Mouse (Mus musculus): ENCODE data around the gene Thada.

The Thada gene

GRCm38 (mm10) chr17:84465753-84466608 lies at the start of gene Thada:
Thada (minus strand) TSS chr17:84466205.
- peak; percentile 98 for DNase-seq (ENCODE audit: low spot score)

DNA sequence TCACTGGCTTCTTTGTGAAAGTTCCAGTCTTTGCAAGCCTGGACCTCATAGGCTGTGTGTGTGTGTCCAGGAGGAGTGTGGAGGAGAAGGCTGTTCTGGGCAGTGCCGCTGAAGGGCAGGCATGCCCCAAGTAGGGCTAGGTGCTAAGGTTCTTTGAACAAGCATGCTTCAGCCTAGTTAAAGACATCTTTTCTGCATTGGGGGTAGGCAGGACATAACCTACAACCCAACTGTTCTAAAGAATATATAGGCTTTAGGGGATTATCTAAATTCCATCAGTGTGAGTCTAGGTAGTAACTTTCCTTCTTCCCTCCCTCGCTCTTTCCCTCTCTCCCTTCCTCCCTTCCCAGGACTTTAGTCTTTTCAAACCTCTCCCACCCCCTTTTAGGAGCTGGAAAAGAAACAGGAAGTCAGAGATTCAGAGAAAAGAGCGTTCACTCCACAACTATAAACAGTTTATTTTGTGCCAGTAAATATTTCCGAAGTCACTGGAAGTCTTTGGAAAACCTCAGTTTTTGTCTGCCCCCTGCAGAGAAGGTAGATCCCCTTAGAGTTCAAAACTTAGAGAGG lies 46.6 kb upstream of the Thada start:
- DNase-seq (ENCODE audit: low spot score) = no peak

- peak; percentile 82 for DNase-seq (ENCODE audit: low spot score)
These were observed 45.9 kb upstream of the Thada start, which contains the start of gene Plekhh2 for GRCm38 (mm10) chr17:84511682-84512515. Plekhh2 (plus strand) TSS chr17:84511895.

- no peak for DNase-seq (ENCODE audit: low spot score)
These were observed 45.1 kb upstream of the Thada start for GRCm38 (mm10) chr17:84510961-84511639.

GRCm38 (mm10) chr17:84510355-84510754 lies 44.4 kb upstream of the Thada start:
- no peak for DNase-seq (ENCODE audit: low spot score)

DNA sequence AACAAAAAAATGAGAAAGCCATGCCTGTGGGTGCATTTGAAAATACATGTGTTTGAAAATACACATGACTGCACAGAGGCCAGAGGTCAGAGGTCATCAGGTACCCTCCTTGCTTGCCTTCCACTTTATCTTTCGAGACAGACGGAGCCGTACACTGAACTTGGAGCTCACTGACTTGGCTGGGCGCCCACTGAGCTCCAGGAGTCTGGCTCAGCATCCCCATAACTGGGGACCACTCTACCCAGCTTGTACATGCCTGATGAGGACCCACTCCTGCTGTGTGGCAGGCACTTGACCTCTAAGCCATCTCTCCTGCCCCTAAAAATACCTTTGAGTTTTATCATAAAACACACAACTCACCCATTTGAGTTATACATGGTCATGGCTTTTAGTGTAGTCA lies 43.2 kb upstream of the Thada start:
- no peak for DNase-seq (ENCODE audit: low spot score)

GRCm38 (mm10) chr17:84508736-84509135 lies 42.7 kb upstream of the Thada start:
- DNase-seq (ENCODE audit: low spot score) = no peak

- no peak for DNase-seq (ENCODE audit: low spot score)
These were observed 39.9 kb upstream of the Thada start for GRCm38 (mm10) chr17:84505922-84506321.

DNA sequence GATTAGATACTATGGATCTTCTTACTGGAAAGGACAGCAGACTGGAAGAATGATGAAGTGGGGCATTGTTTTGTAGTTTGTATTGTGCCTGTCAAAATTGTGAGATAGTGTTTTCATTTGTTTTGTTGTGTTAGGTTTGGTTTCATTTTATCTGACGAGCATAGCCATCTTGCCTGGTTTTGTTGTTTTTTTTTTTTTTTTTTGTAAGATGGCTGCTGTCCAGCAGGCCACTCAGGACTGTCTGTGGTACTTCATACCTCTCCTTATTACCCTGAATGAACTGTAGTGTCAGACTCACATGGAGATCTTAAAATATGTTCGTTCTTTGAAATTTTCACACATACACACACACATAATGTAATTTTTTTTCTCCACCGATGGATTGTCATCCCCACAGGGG lies 36.3 kb upstream of the Thada start:
- no peak for DNase-seq (ENCODE audit: low spot score)

- no peak for DNase-seq (ENCODE audit: low spot score)
These were observed 32.6 kb upstream of the Thada start for GRCm38 (mm10) chr17:84498639-84499038.

GRCm38 (mm10) chr17:84497972-84498604 lies 32.1 kb upstream of the Thada start:
- DNase-seq (ENCODE audit: low spot score) = no peak

DNA sequence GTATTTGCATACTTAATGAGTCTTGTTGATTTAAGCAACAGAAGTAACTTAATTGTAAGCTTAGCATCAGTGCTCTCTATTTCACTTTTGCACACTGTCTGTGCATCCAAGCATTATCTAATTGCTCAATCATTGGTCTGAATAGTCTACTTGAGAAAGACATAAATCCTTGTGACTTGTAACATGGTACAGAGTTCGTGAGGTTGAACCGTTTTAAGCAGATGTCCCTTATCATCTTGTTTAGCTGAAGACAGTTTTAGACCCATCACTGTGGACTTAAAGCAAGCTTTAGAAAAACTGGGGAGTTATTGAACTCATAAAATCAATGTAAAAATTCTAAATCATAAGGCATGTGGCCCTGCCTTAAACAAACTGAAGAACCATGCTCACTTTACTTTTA lies 31.6 kb upstream of the Thada start:
- no peak for DNase-seq (ENCODE audit: low spot score)

- DNase-seq (ENCODE audit: low spot score) = no peak
These were observed 31.0 kb upstream of the Thada start for GRCm38 (mm10) chr17:84497026-84497425.

- no peak for DNase-seq (ENCODE audit: low spot score)
These were observed 26.4 kb upstream of the Thada start for GRCm38 (mm10) chr17:84492255-84492880.

DNA sequence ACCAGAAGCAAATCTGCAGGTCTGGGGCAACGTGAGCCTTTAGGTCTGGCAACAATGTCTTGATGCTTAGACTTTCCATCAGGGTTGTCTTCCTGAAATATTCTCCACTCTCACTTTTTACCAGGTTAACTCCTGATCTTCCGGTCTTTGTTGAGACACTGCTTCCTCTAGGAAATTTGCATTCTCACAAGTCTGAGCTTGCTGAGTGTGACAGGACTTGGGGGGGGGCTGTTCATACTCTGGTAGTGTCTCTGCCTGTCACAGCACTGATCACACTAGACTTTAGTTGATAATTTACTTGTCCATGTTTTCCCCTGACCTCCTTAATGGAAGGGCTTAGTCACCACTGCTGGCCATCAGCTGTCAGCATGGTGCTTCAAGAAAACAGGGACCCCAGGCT lies 21.4 kb upstream of the Thada start:
- DNase-seq (ENCODE audit: low spot score) = no peak

GRCm38 (mm10) chr17:84483673-84484320 lies 17.8 kb upstream of the Thada start:
- no peak for DNase-seq (ENCODE audit: low spot score)

GRCm38 (mm10) chr17:84482831-84483230 lies 16.8 kb upstream of the Thada start:
- no peak for DNase-seq (ENCODE audit: low spot score)

GRCm38 (mm10) chr17:84480464-84481355 lies 14.7 kb upstream of the Thada start:
- DNase-seq (ENCODE audit: low spot score) = peak; percentile 55

- DNase-seq (ENCODE audit: low spot score) = no peak
These were observed 12.3 kb upstream of the Thada start for GRCm38 (mm10) chr17:84478276-84478675.

DNA sequence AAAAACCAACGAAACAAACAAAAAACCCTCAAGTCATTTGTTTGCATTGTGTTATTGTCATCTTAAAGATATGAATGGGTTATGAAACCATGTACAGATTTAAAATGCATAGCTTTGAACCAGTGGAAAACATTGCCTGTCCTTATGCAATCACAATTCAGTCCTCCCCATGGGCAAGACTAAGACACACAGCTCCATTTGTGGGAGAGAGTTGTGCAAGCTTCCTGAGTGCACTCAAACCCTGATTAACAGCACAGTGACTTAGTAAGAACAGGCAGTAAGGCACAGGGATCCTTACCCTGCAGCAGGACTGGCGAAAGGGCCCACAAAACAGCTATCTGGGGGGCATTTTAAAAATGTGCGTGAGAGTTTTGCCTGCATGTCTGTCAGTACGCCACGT lies 11.2 kb upstream of the Thada start:
- DNase-seq (ENCODE audit: low spot score) = peak; percentile 25
